Mouse (Mus musculus) liver, postnatal 0 days (tissue): Measurements from ENCODE around the gene Ufc1.
A peak's percentile ranks its signal among the peaks of the same experiment; 100 is the strongest.

Source experiments
- CTCF ChIP-seq: sonication (generic); IDR thresholded peaks from 2 replicates; pipeline ENCODE4 v1.5.1; 2016; ENCODE audit warnings: antibody characterized with exemption, low read depth
- EP300 ChIP-seq: IDR thresholded peaks from 2 replicates; pipeline ENCODE4 v1.6.1; 2016; ENCODE audit warnings: antibody characterized with exemption, low read depth, mild to moderate bottlenecking

- TF ChIP-seq EP300 (no peak), CTCF (0 out of 2 replicates have a peak, but pooled peaks have one; percentile 3)
Measured at GRCm38 (mm10) chr1:171322012-171322411, 27.2 kb upstream of the Ufc1 start.
